Mouse (Mus musculus) midbrain, embryonic 16.5 days (tissue): ENCODE results near the gene Dlg1. TPM values are rescaled to one million over a fixed set of nuclear protein-coding genes. Genes with fewer than 3 reads are reported as not detected.

Experiments
- ATAC-seq: fragments of 200-750 bp; cut with Nextera tagmentation; 2 replicates; pipeline ENCODE4 v1.8.0; 2017; ENCODE audit warnings: moderate TSS enrichment
- H3K27ac ChIP-seq: fragments of 300-500 bp; sonication (generic); 2 replicates; pipeline ENCODE4 v1.5.1; 2014; ENCODE audit warnings: mild to moderate bottlenecking, low read length, mixed read lengths
- H3K27me3 ChIP-seq: fragments of 300-500 bp; sonication (generic); 2 replicates; pipeline ENCODE4 v1.6.1; 2014; ENCODE audit warnings: low read depth, low read length, mixed read lengths; ENCODE audit not compliant: control insufficient read depth, insufficient read depth
- H3K36me3 ChIP-seq: fragments of 300-500 bp; sonication (generic); 2 replicates; pipeline ENCODE4 v1.6.1; 2014; ENCODE audit warnings: mild to moderate bottlenecking, low read length, moderate library complexity, mixed read lengths; ENCODE audit not compliant: control insufficient read depth, insufficient read depth
- H3K4me1 ChIP-seq: fragments of 300-500 bp; sonication (generic); 2 replicates; pipeline ENCODE4 v1.6.1; 2014; ENCODE audit warnings: mild to moderate bottlenecking, low read length, mixed read lengths; ENCODE audit not compliant: control insufficient read depth, insufficient read depth
- H3K4me2 ChIP-seq: fragments of 300-500 bp; sonication (generic); 2 replicates; pipeline ENCODE4 v1.6.1; 2014; ENCODE audit warnings: mild to moderate bottlenecking, low read length, mixed read lengths
- H3K4me3 ChIP-seq: fragments of 300-500 bp; sonication (generic); 2 replicates; pipeline ENCODE4 v1.5.1; 2014; ENCODE audit warnings: low read depth, mild to moderate bottlenecking, low read length, moderate library complexity, mixed read lengths
- H3K9ac ChIP-seq: fragments of 300-500 bp; sonication (generic); 2 replicates; pipeline ENCODE4 v1.6.1; 2014; ENCODE audit warnings: low read depth, low read length, mixed read lengths
- H3K9me3 ChIP-seq: fragments of 300-500 bp; sonication (generic); replicated peaks from 2 replicates; pipeline ENCODE4 v1.6.1; 2014; ENCODE audit warnings: mild to moderate bottlenecking, low read length, mixed read lengths; ENCODE audit not compliant: control insufficient read depth, poor library complexity, severe bottlenecking
- WGBS: fragments of 180-500 bp; shearing (Covaris S2); extraction: QIAGEN DNeasy Blood & Tissue Kit; methylation state at CpG from one replicate; pipeline ENCODE4 v1.1.7; 2014; 5-methylcytosine and 5-hydroxymethylcytosine counted together
- polyA plus RNA-seq: library from polyadenylated mRNA; unstranded; fragments of >200 nt; fragmentation: Nextera tagmentation; extraction: Ambion mirVana; gene quantifications from 2 replicates; pipeline ENCODE4 v1.2.1, GENCODE M21; 2015

Gene Dlg1
- polyA plus RNA-seq, 1 experiment from 2014 or later: 14.9 TPM

- Histone ChIP-seq H3K27me3 (no peaks in the 10 kb centered on the region), H3K4me3 (no peak overlapping the region), H3K4me1 (no peaks in the 10 kb centered on the region), H3K9me3 (no peaks in the 10 kb centered on the region), H3K9ac (no peak overlapping the region), H3K27ac (no peak overlapping the region), H3K36me3 (peaks cover 8% of the 10 kb centered on the region; the same call in 1 of the 2 replicates), H3K4me2 (no peak overlapping the region)
- ATAC-seq: no peak
- 87% methylated on average over 8 of the region's 8 CpGs for WGBS
Measured at GRCm38 (mm10) chr16:31873721-31874120, 210.5 kb downstream of the Dlg1 start.

- no peak for ATAC-seq
- 96% methylated on average over 4 of the region's 4 CpGs for WGBS
Measured at GRCm38 (mm10) chr16:31875391-31875790, 212.1 kb downstream of the Dlg1 start.

GRCm38 (mm10) chr16:31876386-31876785, 213.1 kb downstream of the Dlg1 start:
- no peaks in the 10 kb centered on the region for H3K9me3 ChIP-seq
- no peak for ATAC-seq
- H3K4me2 ChIP-seq: no peak overlapping the region
- no peaks in the 10 kb centered on the region for H3K27me3 ChIP-seq
- H3K4me3 ChIP-seq: no peak overlapping the region
- no peak overlapping the region for H3K27ac ChIP-seq
- no peaks in the 10 kb centered on the region for H3K4me1 ChIP-seq
- WGBS: 80% methylated on average over 10 of the region's 10 CpGs
- H3K9ac ChIP-seq: no peak overlapping the region
- H3K36me3 ChIP-seq: peaks cover 6% of the 10 kb centered on the region; the same call in 1 of the 2 replicates

More at GRCm38 (mm10) chr16:31875391-31875790, 212.1 kb downstream of the Dlg1 start:
- Histone ChIP-seq H3K27me3 (no peaks in the 10 kb centered on the region), H3K4me2 (no peak overlapping the region), H3K9me3 (no peaks in the 10 kb centered on the region), H3K9ac (no peak overlapping the region), H3K27ac (no peak overlapping the region), H3K4me1 (no peaks in the 10 kb centered on the region), H3K36me3 (peaks cover 8% of the 10 kb centered on the region; the same call in 1 of the 2 replicates), H3K4me3 (no peak overlapping the region)

GRCm38 (mm10) chr16:31878052-31878451, 214.8 kb downstream of the Dlg1 start:
- 67% methylated on average over 6 of the region's 6 CpGs for WGBS
- Histone ChIP-seq H3K4me2 (no peak overlapping the region), H3K36me3 (0 out of 2 replicates have a peak, but pooled peaks cover 4% of the 10 kb centered on the region), H3K27me3 (no peaks in the 10 kb centered on the region), H3K27ac (no peak overlapping the region), H3K9me3 (no peaks in the 10 kb centered on the region), H3K4me3 (no peak overlapping the region), H3K9ac (no peak overlapping the region), H3K4me1 (no peaks in the 10 kb centered on the region)
- no peak for ATAC-seq

- ATAC-seq: peak; percentile 61; the same call in 1 of the 2 replicates
- Histone ChIP-seq H3K9me3 (no peaks in the 10 kb centered on the region), H3K36me3 (0 out of 2 replicates have a peak, but pooled peaks cover 4% of the 10 kb centered on the region), H3K9ac (no peak within 1 kb of the TSS), H3K4me2 (no peak within 1 kb of the TSS), H3K27ac (no peak within 1 kb of the TSS), H3K27me3 (no peaks in the 10 kb centered on the region), H3K4me1 (0 out of 2 replicates have a peak, but pooled peaks cover 2% of the 10 kb centered on the region), H3K4me3 (no peak within 1 kb of the TSS)
- 33% methylated on average over 21 of the region's 21 CpGs for WGBS
Measured at GRCm38 (mm10) chr16:31878573-31879257, 215.5 kb downstream of the Dlg1 start, which contains the start of gene Meltf. Gene Meltf, plus strand, starts transcription at chr16:31878810.

GRCm38 (mm10) chr16:31880146-31880840, 217.1 kb downstream of the Dlg1 start:
- Histone ChIP-seq H3K27ac (no peak overlapping the region), H3K27me3 (no peaks in the 10 kb centered on the region), H3K4me1 (0 out of 2 replicates have a peak, but pooled peaks cover 2% of the 10 kb centered on the region), H3K9ac (no peak overlapping the region), H3K4me3 (no peak overlapping the region), H3K9me3 (no peaks in the 10 kb centered on the region), H3K36me3 (no peaks in the 10 kb centered on the region), H3K4me2 (no peak overlapping the region)
- WGBS: 84% methylated on average over 8 of the region's 8 CpGs
- ATAC-seq: no peak

GRCm38 (mm10) chr16:31882381-31882908, 219.2 kb downstream of the Dlg1 start:
- Histone ChIP-seq H3K36me3 (no peaks in the 10 kb centered on the region), H3K27ac (no peak overlapping the region), H3K4me3 (no peak overlapping the region), H3K9me3 (no peaks in the 10 kb centered on the region), H3K4me2 (no peak overlapping the region), H3K4me1 (0 out of 2 replicates have a peak, but pooled peaks cover 2% of the 10 kb centered on the region), H3K9ac (no peak overlapping the region), H3K27me3 (no peaks in the 10 kb centered on the region)
- ATAC-seq: no peak
- WGBS: 49% methylated on average over 9 of the region's 9 CpGs

GRCm38 (mm10) chr16:31883302-31883701, 220.1 kb downstream of the Dlg1 start:
- no peak overlapping the region for H3K4me3 ChIP-seq
- 77% methylated on average over 14 of the region's 14 CpGs for WGBS
- ATAC-seq: no peak
- H3K4me2 ChIP-seq: no peak overlapping the region
- no peak overlapping the region for H3K27ac ChIP-seq
- H3K9ac ChIP-seq: no peak overlapping the region
- H3K4me1 ChIP-seq: 0 out of 2 replicates have a peak, but pooled peaks cover 2% of the 10 kb centered on the region
- no peaks in the 10 kb centered on the region for H3K27me3 ChIP-seq
- H3K9me3 ChIP-seq: no peaks in the 10 kb centered on the region
- no peaks in the 10 kb centered on the region for H3K36me3 ChIP-seq

GRCm38 (mm10) chr16:31883902-31884301, 220.7 kb downstream of the Dlg1 start:
- Histone ChIP-seq H3K4me3 (no peak overlapping the region), H3K4me1 (0 out of 2 replicates have a peak, but pooled peaks cover 2% of the 10 kb centered on the region), H3K4me2 (no peak overlapping the region), H3K27me3 (no peaks in the 10 kb centered on the region), H3K9me3 (no peaks in the 10 kb centered on the region), H3K27ac (no peak overlapping the region), H3K9ac (no peak overlapping the region), H3K36me3 (no peaks in the 10 kb centered on the region)
- ATAC-seq: no peak
- WGBS: 26% methylated on average over 5 of the region's 6 CpGs
